Mouse (Mus musculus): ENCODE measurements around the gene Pip4k2c. TPM values are rescaled to one million over a fixed set of nuclear protein-coding genes. Genes with fewer than 3 reads are reported as not detected.
"Not testable (repeated sequence)": the region's sequence is repeated elsewhere in the genome, so short reads cannot be mapped to it uniquely, and the experiment has no call there.

The Pip4k2c gene
- polyA plus RNA-seq, 1 experiment from 2014 or later: 31.0 TPM

DNA sequence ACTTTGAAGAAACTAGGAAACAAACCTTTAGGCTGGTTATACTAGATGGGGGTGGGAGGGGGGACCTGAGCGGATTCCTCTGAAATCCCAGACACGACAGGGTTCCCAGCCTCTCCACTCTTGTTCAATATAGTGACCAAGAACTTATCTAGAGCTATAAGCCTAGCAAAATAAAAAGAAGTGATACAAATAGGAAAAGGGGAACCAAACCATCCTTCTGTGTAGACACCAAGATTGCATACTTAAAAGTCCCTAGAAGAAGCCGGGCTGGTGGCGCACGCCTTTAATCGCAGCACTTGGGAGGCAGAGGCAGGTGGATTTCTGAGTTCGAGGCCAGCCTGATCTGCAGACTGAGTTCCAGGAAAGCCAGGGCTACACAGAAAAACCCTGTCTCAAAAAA is 58.1 kb downstream of the Pip4k2c start:
- ATAC-seq (no peak), DNase-seq (ENCODE audit: low spot score) (no peak)
- no peak for TF ChIP-seq CTCF (IDR thresholded peaks at IDR 0.05)
- no peak for TF ChIP-seq EP300 (IDR thresholded peaks at IDR 0.05)
- H3K4me2 ChIP-seq (replicated peaks; ENCODE audit: low read depth, low read length): no peak overlapping the region
- no peak overlapping the region for H3K4me3 ChIP-seq (ENCODE audit: low read depth, low read length)
- no peak overlapping the region for H3K9ac ChIP-seq (replicated peaks; ENCODE audit: low read depth)
- H3K36me3 ChIP-seq (ENCODE audit: insufficient read depth, low read length): no peaks in the 10 kb centered on the region
- 91% methylated on average over 7 of the region's 7 CpGs for WGBS
- H3K27ac ChIP-seq (ENCODE audit: low read length): no peak overlapping the region
- H3K27me3 ChIP-seq (replicated peaks; ENCODE audit: insufficient read depth, low read length): no peaks in the 10 kb centered on the region
- H3K4me1 ChIP-seq (ENCODE audit: insufficient read depth, low read depth, low read length): no peaks in the 10 kb centered on the region
- H3K9me3 ChIP-seq (ENCODE audit: low read length): no peaks in the 10 kb centered on the region

DNA sequence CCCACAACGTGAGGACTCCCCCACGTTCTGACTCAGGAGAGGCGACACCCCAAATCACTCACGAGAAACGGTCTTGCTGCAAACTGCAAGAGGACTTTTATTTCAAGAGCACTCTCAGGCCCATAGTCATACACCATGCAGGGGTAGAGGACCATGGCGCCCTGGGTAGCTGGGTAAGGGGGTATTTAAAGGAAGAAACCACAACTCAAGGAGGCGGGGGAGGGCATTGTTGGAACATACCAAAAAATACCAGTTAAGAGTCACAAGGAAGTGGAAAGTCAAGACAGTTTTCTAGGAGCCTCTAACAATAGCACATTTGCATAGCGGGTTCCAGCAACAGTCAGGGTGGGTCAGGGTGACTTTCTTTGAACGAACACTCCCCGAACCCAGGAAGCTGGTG is 58.8 kb downstream of the Pip4k2c start:
- H3K27me3 ChIP-seq (replicated peaks; ENCODE audit: insufficient read depth, low read length); H3K36me3 ChIP-seq (ENCODE audit: insufficient read depth, low read length); DNase-seq (ENCODE audit: low spot score); H3K9ac ChIP-seq (replicated peaks; ENCODE audit: low read depth); H3K4me1 ChIP-seq (ENCODE audit: insufficient read depth, low read depth, low read length); H3K4me3 ChIP-seq (ENCODE audit: low read depth, low read length); H3K4me2 ChIP-seq (replicated peaks; ENCODE audit: low read depth, low read length); H3K27ac ChIP-seq (ENCODE audit: low read length); H3K9me3 ChIP-seq (ENCODE audit: low read length); ATAC-seq: not testable (repeated sequence)
- 81% methylated on average over 10 of the region's 10 CpGs for WGBS

DNA sequence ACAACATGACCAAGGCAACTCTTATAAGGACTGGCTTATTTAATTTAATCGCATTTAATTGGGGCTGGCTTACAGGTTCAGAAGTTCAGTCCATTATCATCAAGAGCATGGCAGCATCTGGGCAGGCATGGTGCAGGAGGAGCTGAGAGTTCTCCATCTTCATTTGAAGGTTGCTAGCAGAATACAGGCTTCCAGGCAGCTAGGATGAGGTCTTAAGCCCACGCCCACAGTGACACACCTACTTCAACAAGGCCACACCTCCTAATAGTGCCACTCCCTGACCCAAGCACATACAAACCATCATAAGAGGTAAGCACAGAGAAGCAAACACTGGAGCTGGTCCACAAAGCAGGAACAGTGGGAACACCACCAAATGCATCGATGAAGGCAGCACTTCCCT is 60.2 kb downstream of the Pip4k2c start:
- not testable (repeated sequence) for H3K27me3 ChIP-seq (replicated peaks; ENCODE audit: insufficient read depth, low read length); H3K27ac ChIP-seq (ENCODE audit: low read length); H3K4me2 ChIP-seq (replicated peaks; ENCODE audit: low read depth, low read length); H3K9me3 ChIP-seq (ENCODE audit: low read length); ATAC-seq; H3K9ac ChIP-seq (replicated peaks; ENCODE audit: low read depth); H3K4me1 ChIP-seq (ENCODE audit: insufficient read depth, low read depth, low read length); DNase-seq (ENCODE audit: low spot score); H3K4me3 ChIP-seq (ENCODE audit: low read depth, low read length); H3K36me3 ChIP-seq (ENCODE audit: insufficient read depth, low read length)
- WGBS: 84% methylated on average over 3 of the region's 3 CpGs

DNA sequence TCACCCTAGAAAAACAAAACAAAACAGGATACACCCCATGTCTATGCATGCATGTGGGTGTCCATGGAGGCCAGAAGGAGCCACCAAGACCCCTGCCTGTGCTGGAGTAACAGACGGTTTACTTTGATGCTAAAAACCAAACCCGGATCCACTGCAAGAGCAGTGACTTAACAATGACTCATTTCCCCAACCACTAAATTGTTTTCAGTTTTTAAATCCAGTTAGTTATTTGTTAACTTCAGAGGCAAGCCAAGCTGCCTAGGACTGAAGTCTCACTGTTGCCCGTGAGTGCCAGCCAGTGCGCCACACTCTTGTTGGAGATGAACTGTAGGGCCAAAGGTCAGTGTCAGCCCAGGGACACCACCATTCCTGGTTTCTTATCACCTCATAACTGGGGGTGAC is 60.9 kb downstream of the Pip4k2c start:
- TF ChIP-seq EP300 (IDR thresholded peaks at IDR 0.05): no peak
- no peak for TF ChIP-seq CTCF (IDR thresholded peaks at IDR 0.05)
- Histone ChIP-seq H3K4me3 (ENCODE audit: low read depth, low read length) (no peak overlapping the region), H3K9me3 (ENCODE audit: low read length) (no peaks in the 10 kb centered on the region), H3K9ac (replicated peaks; ENCODE audit: low read depth) (no peak overlapping the region), H3K27me3 (replicated peaks; ENCODE audit: insufficient read depth, low read length) (no peaks in the 10 kb centered on the region), H3K4me1 (ENCODE audit: insufficient read depth, low read depth, low read length) (no peaks in the 10 kb centered on the region), H3K4me2 (replicated peaks; ENCODE audit: low read depth, low read length) (no peak overlapping the region), H3K27ac (ENCODE audit: low read length) (no peak overlapping the region), H3K36me3 (ENCODE audit: insufficient read depth, low read length) (no peaks in the 10 kb centered on the region)
- ATAC-seq (no peak), DNase-seq (ENCODE audit: low spot score) (no peak)
- WGBS: 70% methylated on average over 4 of the region's 4 CpGs

DNA sequence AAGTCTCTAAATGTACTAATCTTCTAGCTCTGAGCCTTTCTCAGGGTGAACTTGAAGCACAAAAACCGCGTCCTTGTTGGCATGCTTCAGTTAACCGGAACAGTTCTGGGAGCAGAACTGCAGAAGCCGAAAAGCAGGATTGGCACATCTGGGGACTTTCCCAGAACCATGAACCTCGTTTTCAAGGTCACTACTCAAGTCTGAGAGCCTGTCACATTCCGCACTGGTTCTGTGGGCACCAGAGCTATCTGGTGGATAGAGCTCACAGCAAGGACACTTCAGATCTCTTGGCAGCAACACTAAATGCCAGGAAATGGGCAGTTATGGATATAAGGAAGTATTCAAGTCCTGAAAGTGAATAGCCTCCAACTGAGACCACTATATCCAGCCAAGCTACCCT is 64.2 kb downstream of the Pip4k2c start:
- no peaks in the 10 kb centered on the region for H3K9me3 ChIP-seq (ENCODE audit: low read length)
- H3K4me2 ChIP-seq (replicated peaks; ENCODE audit: low read depth, low read length): no peak overlapping the region
- TF ChIP-seq EP300 (IDR thresholded peaks at IDR 0.05): peak; percentile 28; the same call in 1 of the 2 replicates
- no peak for TF ChIP-seq CTCF (IDR thresholded peaks at IDR 0.05)
- DNase-seq (ENCODE audit: low spot score) (peak; percentile 45), ATAC-seq (peak; percentile 68)
- no peaks in the 10 kb centered on the region for H3K36me3 ChIP-seq (ENCODE audit: insufficient read depth, low read length)
- no peak overlapping the region for H3K9ac ChIP-seq (replicated peaks; ENCODE audit: low read depth)
- no peaks in the 10 kb centered on the region for H3K27me3 ChIP-seq (replicated peaks; ENCODE audit: insufficient read depth, low read length)
- WGBS: 56% methylated on average over 6 of the region's 6 CpGs
- no peak overlapping the region for H3K27ac ChIP-seq (ENCODE audit: low read length)
- no peak overlapping the region for H3K4me3 ChIP-seq (ENCODE audit: low read depth, low read length)
- H3K4me1 ChIP-seq (ENCODE audit: insufficient read depth, low read depth, low read length): no peaks in the 10 kb centered on the region

Other genes with a start within 250 kb of the Pip4k2c start
- gene Ctdsp2, start 232.9 kb downstream of the Pip4k2c start, polyA plus RNA-seq (2015; fragmentation: Nextera tagmentation; extraction: Ambion mirVana): 63.9 and 67.9 TPM in 2 replicates
- gene Avil, start 210.9 kb downstream of the Pip4k2c start, polyA plus RNA-seq (2015; fragmentation: Nextera tagmentation; extraction: Ambion mirVana): 0.13 and 0.15 TPM in 2 replicates
- gene Tsfm, start 180.7 kb downstream of the Pip4k2c start, polyA plus RNA-seq (2015; fragmentation: Nextera tagmentation; extraction: Ambion mirVana): 39.1 and 42.3 TPM in 2 replicates
- gene Mettl1, start 170.2 kb downstream of the Pip4k2c start, polyA plus RNA-seq (2015; fragmentation: Nextera tagmentation; extraction: Ambion mirVana): 12.9 and 13.6 TPM in 2 replicates
- 0.27 and 0.30 TPM in 2 replicates for gene Eef1akmt3, start 170.1 kb downstream of the Pip4k2c start, polyA plus RNA-seq (2015; fragmentation: Nextera tagmentation; extraction: Ambion mirVana)
- gene Cyp27b1, start 163.3 kb downstream of the Pip4k2c start, polyA plus RNA-seq (2015; fragmentation: Nextera tagmentation; extraction: Ambion mirVana): 0.13 TPM in 1 of 2 replicates, not detected in the other
- 0.63 and 0.86 TPM in 2 replicates for gene March9, start 151.4 kb downstream of the Pip4k2c start, polyA plus RNA-seq (2015; fragmentation: Nextera tagmentation; extraction: Ambion mirVana)
- 358 and 362 TPM in 2 replicates for gene Cdk4, start 148.1 kb downstream of the Pip4k2c start, polyA plus RNA-seq (2015; fragmentation: Nextera tagmentation; extraction: Ambion mirVana)
- gene Tspan31, start 141.3 kb downstream of the Pip4k2c start, polyA plus RNA-seq (2015; fragmentation: Nextera tagmentation; extraction: Ambion mirVana): 99.5 and 110 TPM in 2 replicates
- gene Agap2, start 136.3 kb downstream of the Pip4k2c start, polyA plus RNA-seq (2015; fragmentation: Nextera tagmentation; extraction: Ambion mirVana): 0.04 and 0.32 TPM in 2 replicates
- gene Os9, start 90.5 kb downstream of the Pip4k2c start, polyA plus RNA-seq (2015; fragmentation: Nextera tagmentation; extraction: Ambion mirVana): 112 and 113 TPM in 2 replicates
- 9.1 and 9.6 TPM in 2 replicates for gene B4galnt1, start 46.4 kb downstream of the Pip4k2c start, polyA plus RNA-seq (2015; fragmentation: Nextera tagmentation; extraction: Ambion mirVana)
- gene Slc26a10, start 30.9 kb downstream of the Pip4k2c start, polyA plus RNA-seq (2015; fragmentation: Nextera tagmentation; extraction: Ambion mirVana): 1.0 and 1.1 TPM in 2 replicates
- gene Arhgef25, start 21.5 kb downstream of the Pip4k2c start, polyA plus RNA-seq (2015; fragmentation: Nextera tagmentation; extraction: Ambion mirVana): 27.9 and 37.1 TPM in 2 replicates
- gene Dtx3, start 15.9 kb downstream of the Pip4k2c start, polyA plus RNA-seq (2015; fragmentation: Nextera tagmentation; extraction: Ambion mirVana): 47.5 and 47.8 TPM in 2 replicates
- gene Kif5a, start 51.8 kb upstream of the Pip4k2c start, polyA plus RNA-seq (2015; fragmentation: Nextera tagmentation; extraction: Ambion mirVana): 0.12 and 0.25 TPM in 2 replicates
- 198 and 204 TPM in 2 replicates for gene Dctn2, start 54.8 kb upstream of the Pip4k2c start, polyA plus RNA-seq (2015; fragmentation: Nextera tagmentation; extraction: Ambion mirVana)
- gene Mbd6, start 77.4 kb upstream of the Pip4k2c start, polyA plus RNA-seq (2015; fragmentation: Nextera tagmentation; extraction: Ambion mirVana): 13.5 and 14.2 TPM in 2 replicates
- gene Mars, start 100.2 kb upstream of the Pip4k2c start, polyA plus RNA-seq (2015; fragmentation: Nextera tagmentation; extraction: Ambion mirVana): 61.1 and 63.1 TPM in 2 replicates
- 8.5 TPM in 2 replicates for gene Arhgap9, start 110.4 kb upstream of the Pip4k2c start, polyA plus RNA-seq (2015; fragmentation: Nextera tagmentation; extraction: Ambion mirVana)
- 4.2 and 5.2 TPM in 2 replicates for gene Gli1, start 130.4 kb upstream of the Pip4k2c start, polyA plus RNA-seq (2015; fragmentation: Nextera tagmentation; extraction: Ambion mirVana)
- gene Inhbe, start 142.8 kb upstream of the Pip4k2c start, polyA plus RNA-seq (2015; fragmentation: Nextera tagmentation; extraction: Ambion mirVana): not detected in 2 replicates
- not detected in 2 replicates for gene Inhbc, start 158.8 kb upstream of the Pip4k2c start, polyA plus RNA-seq (2015; fragmentation: Nextera tagmentation; extraction: Ambion mirVana)
- gene R3hdm2, start 168.7 kb upstream of the Pip4k2c start, polyA plus RNA-seq (2015; fragmentation: Nextera tagmentation; extraction: Ambion mirVana): 21.1 and 23.9 TPM in 2 replicates